Mouse (Mus musculus) left cerebral cortex, adult 6 months (tissue): Measurements from ENCODE around the gene Gtf2h2. TPM values are rescaled to one million over a fixed set of nuclear protein-coding genes. Genes with fewer than 3 reads are reported as not detected.

Experiments
- long read RNA-seq, 2 experiments: library from polyadenylated mRNA; unstranded; transcript quantifications; one replicate each; pipeline ENCODE4 v2.0.0; 2019 to 2020
- polyA plus RNA-seq: library from polyadenylated mRNA; unstranded; fragments of <200 nt; fragmentation: Nextera tagmentation; gene quantifications from 2 replicates; pipeline ENCODE4 v1.2.3, GENCODE M21; 2021

The Gtf2h2 gene
- 23.2 and 28.8 TPM in 2 replicates for polyA plus RNA-seq
- long read RNA-seq, experiment 1, transcript Gtf2h2-202 (16 exons, 1,656 nt): major isoform, 26 of 105 reads
- long read RNA-seq, experiment 1, partial matches to known transcripts: 11 of 105 reads
- long read RNA-seq, experiment 1, other reads (novel, unspliced or antisense): 66 of 105 reads
- long read RNA-seq, experiment 2, transcript Gtf2h2-202 (16 exons, 1,656 nt): major isoform, 5 of 32 reads
- long read RNA-seq, experiment 2, partial matches to known transcripts: 6 of 32 reads
- long read RNA-seq, experiment 2, other reads (novel, unspliced or antisense): 21 of 32 reads

GRCm38 (mm10) chr13:100492061-100492787 is at the start of gene Gtf2h2:
TSS of gene Gtf2h2 (minus strand) at chr13:100492579.

GRCm38 (mm10) chr13:100452415-100453127 is 39.8 kb downstream of the Gtf2h2 start, which contains the start of gene Naip1:
TSS of gene Naip1 (minus strand) at chr13:100452869.

Other genes starting within 250 kb of the Gtf2h2 start
- gene Naip5, start 246.3 kb downstream of the Gtf2h2 start, polyA plus RNA-seq: 0.03 and 0.09 TPM in 2 replicates
- gene Naip6, start 174.9 kb downstream of the Gtf2h2 start, polyA plus RNA-seq: 0.03 and 0.06 TPM in 2 replicates
- not detected in 2 replicates for gene Naip1, start 39.7 kb downstream of the Gtf2h2 start, polyA plus RNA-seq
- gene Ocln, start 60.1 kb upstream of the Gtf2h2 start, polyA plus RNA-seq: 4.1 and 4.5 TPM in 2 replicates
- gene Marveld2, start 124.4 kb upstream of the Gtf2h2 start, polyA plus RNA-seq: 0.28 and 0.75 TPM in 2 replicates
- 166 and 217 TPM in 2 replicates for gene Ak6, start 158.4 kb upstream of the Gtf2h2 start, polyA plus RNA-seq
- 6.0 and 7.5 TPM in 2 replicates for gene Rad17, start 158.5 kb upstream of the Gtf2h2 start, polyA plus RNA-seq
- 30.1 and 30.3 TPM in 2 replicates for gene Taf9, start 159.0 kb upstream of the Gtf2h2 start, polyA plus RNA-seq
- gene Ccdc125, start 177.1 kb upstream of the Gtf2h2 start, polyA plus RNA-seq: 0.54 and 1.4 TPM in 2 replicates
- gene Cdk7, start 238.4 kb upstream of the Gtf2h2 start, polyA plus RNA-seq: 26.7 and 28.8 TPM in 2 replicates